In the genomic region with DNA sequence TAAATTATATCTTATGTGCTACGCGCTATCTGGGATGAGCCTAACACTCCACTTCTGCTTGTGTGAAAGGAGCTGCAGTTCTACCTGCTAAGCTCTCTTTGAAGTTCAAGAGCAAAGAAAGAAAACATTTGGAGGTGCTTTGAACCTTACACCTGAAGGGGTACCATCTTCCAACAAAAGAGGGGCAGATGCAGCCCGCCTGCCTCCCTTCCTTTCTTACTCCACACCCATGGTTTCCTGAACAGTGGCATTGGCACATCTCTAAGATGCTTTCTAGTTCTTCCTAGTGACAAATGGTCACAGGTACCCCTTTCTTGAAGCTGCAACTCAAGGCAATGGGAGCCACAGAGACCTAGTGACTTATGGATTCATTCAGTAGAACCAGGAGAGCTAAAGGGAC, we compare ENCODE assay signal across 20 mouse cellular contexts. TPM values are rescaled to one million over a fixed set of nuclear protein-coding genes. Genes with fewer than 3 reads are reported as not detected.
A peak's percentile ranks its signal among the peaks of the same experiment; 100 is the strongest.
DNase-seq lines count a peak whose midpoint lies in the region; ATAC-seq lines count a peak whose summit lies in the region.
"Had no signal": no experiment of that assay in that cellular context is flagged by ENCODE, and none has a peak within 500 bp of the region (broad histone marks: within the 10 kb centered on the region; RNA-seq: fewer than 3 reads in every experiment).

No protein-coding gene starts in this region.

- no peak overlapping the region for H3K27ac ChIP-seq in heart, embryonic 10.5 days
- H3K27ac ChIP-seq: embryonic facial prominence, embryonic 10.5 days; embryonic facial prominence, embryonic 12.5 days; forebrain, embryonic 13.5 days; forebrain, embryonic 15.5 days had no signal

- H3K27me3 ChIP-seq in heart, embryonic 10.5 days (ENCODE audit: insufficient read depth, poor library complexity, severe bottlenecking), result no peaks in the 10 kb centered on the region
- H3K27me3 ChIP-seq: embryonic facial prominence, embryonic 12.5 days; forebrain, embryonic 13.5 days; forebrain, embryonic 15.5 days had no signal

- no peaks in the 10 kb centered on the region for H3K9me3 ChIP-seq in heart, embryonic 10.5 days
- H3K9me3 ChIP-seq: embryonic facial prominence, embryonic 10.5 days; embryonic facial prominence, embryonic 12.5 days; forebrain, embryonic 13.5 days; forebrain, embryonic 15.5 days had no signal

- ATAC-seq in granulocyte monocyte progenitor cell, adult 5-6 weeks (replicated peaks; ENCODE audit: poor library complexity, severe bottlenecking), result no peak
- ATAC-seq: forebrain, embryonic 13.5 days; forebrain, embryonic 15.5 days; forebrain, postnatal 0 days had no signal

- peak; percentile 21 for DNase-seq in thymus, postnatal 0 days (ENCODE audit: low spot score)
- no peak for DNase-seq in thymus, postnatal 4 days
- peak; percentile 63 for DNase-seq in thymus, postnatal 14 days
- DNase-seq in heart, embryonic 10.5 days (ENCODE audit: low spot score), result no peak
- DNase-seq: adrenal gland, adult 2 months; adrenal gland, postnatal 10 days; adrenal gland, postnatal 25 days; cerebellum, adult 11 months; cerebellum, adult 18-20 months; cerebellum, adult 8-10 months; cerebellum, adult 9-11 months; cerebellum, postnatal 14 days; cerebellum, postnatal 36 days; embryo, embryonic 11 days; forebrain, postnatal 0 days had no signal

- no peak overlapping the region for H3K4me3 ChIP-seq in heart, embryonic 10.5 days
- H3K4me3 ChIP-seq: embryonic facial prominence, embryonic 10.5 days; embryonic facial prominence, embryonic 12.5 days; forebrain, embryonic 13.5 days; forebrain, embryonic 15.5 days had no signal

- 88% methylated on average over 3 of the region's 3 CpGs for WGBS in heart, embryonic 10.5 days

- H3K4me1 ChIP-seq in heart, embryonic 10.5 days, result no peaks in the 10 kb centered on the region
- H3K4me1 ChIP-seq: embryonic facial prominence, embryonic 10.5 days; embryonic facial prominence, embryonic 12.5 days; forebrain, embryonic 13.5 days; forebrain, embryonic 15.5 days had no signal

- no peaks in the 10 kb centered on the region for H3K36me3 ChIP-seq in heart, embryonic 10.5 days
- H3K36me3 ChIP-seq: embryonic facial prominence, embryonic 10.5 days; embryonic facial prominence, embryonic 12.5 days; forebrain, embryonic 15.5 days had no signal

RNA-seq across cellular contexts. Expression of a gene that starts 30.0 kb away (rescaled TPM):
- 47.3 and 47.4 TPM in 2 replicates for polyA plus RNA-seq in thymus, postnatal 0 days (2015; fragmentation: Nextera tagmentation; extraction: Ambion mirVana)
- 28.9 and 31.9 TPM in 2 replicates for polyA plus RNA-seq in heart, embryonic 10.5 days (2016; fragmentation: Nextera tagmentation; extraction: Ambion mirVana)
- total RNA-seq in granulocyte monocyte progenitor cell, adult 5-6 weeks (2014; fragmentation: Nextera tagmentation), result 9.7 and 17.4 TPM in 2 replicates
- 8.5 and 10.7 TPM in 2 replicates for total RNA-seq in granulocyte monocyte progenitor cell, adult 5-6 weeks (2017)

Comparison
In these comparisons a context has a peak if more than half of its experiments do, and no peak if none do; other contexts are left out.
1. DNase-seq: peak in thymus, postnatal 0 days (single experiment) and thymus, postnatal 14 days (single experiment); none in thymus, postnatal 4 days (single experiment) and heart, embryonic 10.5 days (single experiment).